Mouse (Mus musculus) forelimb bud, embryonic 11.5 days (tissue): ENCODE measurements at regions not wholly inside any gene's neighbourhood (a gene's known extent, or its start where the extent isn't known, plus 50 kb on each side); places are given as distances from the start of the nearest gene placed in this dataset.

Experiments
- DNase-seq: peaks from one replicate; pipeline ENCODE4 v3.0.0-alpha.2; 2012; ENCODE audit warnings: low read depth, low spot score

DNA sequence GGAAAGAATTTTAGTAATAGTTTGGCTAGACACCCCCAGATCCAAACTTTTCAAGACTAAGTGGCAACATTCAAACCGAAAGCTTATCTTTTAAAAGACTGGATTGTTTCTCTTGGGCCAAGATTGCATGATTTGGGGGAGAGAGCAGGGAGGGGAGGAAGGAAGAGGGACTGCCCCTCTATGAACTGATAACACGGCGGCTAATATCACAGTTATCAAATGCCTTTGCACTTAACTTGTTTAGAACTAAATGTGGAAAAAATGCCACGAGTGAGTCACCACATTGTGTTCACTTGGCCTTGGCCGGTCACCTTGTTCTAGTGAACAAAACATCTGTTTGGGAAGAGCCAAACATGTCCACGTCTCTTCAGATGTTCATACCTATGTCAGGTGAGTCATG is 92.3 kb downstream of the Tes start:
- DNase-seq: no peak

DNA sequence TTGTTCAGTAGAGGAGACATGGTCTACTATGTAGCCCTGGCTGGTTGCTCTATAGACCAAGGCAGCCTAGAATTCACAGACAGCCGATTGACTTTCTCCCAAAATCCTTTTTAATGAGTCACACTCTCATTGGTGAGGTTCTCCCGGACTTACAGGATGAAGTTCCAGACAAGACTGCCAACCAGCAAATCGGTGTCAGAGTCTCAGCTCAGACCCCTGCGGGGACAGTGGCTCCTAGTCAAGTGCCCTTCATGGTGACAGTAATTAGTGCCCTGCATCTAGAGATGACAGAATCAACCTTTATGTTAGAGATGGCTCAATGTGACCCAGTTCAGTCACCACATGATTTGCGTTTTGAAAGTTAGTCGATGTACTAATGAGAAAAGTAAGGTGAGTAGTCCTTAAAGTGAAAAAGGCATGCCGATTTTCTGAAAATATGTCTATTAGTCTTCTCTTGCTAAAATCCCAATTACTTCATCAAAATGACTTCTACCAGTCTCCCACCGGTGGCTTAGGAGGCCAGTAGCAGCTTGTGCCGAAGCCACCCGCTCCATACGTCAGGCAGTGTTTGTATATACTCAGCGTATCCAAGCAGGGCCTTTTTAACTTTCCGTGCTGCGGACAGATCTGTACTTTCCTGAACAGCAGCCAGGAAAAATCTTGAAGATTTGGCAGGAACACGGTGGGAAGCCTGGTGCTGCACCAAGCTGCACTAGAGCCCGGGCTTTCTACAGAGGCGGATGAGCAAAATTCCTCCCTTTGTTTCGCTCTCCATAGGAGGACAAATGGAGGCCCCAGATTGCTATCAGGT is 105.2 kb downstream of the Tes start:
- no peak for DNase-seq

DNA sequence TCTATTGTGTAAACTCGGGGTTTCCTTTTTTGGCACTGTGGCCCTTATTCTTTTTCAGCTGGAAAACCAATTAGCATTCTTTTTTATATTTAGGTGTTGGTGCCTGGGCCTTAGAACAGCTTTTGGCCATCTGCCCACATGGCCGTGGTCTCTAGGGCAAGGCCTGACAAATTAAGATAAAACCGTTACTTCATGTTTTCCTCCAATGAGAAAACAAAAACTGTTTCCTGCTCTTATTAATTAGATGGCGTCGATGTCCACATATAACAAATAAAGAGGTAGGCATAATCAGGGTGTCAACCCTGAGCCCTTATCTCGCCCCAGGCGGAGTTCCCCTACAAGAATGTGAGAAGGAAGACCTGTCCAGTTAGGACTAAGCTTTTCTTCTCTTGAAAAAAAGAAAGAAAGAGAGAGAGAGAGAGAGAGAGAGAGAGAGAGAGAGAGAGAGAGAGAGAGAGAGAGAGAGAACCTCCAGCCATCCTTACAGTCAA is 105.9 kb downstream of the Tes start:
- DNase-seq: no peak

DNA sequence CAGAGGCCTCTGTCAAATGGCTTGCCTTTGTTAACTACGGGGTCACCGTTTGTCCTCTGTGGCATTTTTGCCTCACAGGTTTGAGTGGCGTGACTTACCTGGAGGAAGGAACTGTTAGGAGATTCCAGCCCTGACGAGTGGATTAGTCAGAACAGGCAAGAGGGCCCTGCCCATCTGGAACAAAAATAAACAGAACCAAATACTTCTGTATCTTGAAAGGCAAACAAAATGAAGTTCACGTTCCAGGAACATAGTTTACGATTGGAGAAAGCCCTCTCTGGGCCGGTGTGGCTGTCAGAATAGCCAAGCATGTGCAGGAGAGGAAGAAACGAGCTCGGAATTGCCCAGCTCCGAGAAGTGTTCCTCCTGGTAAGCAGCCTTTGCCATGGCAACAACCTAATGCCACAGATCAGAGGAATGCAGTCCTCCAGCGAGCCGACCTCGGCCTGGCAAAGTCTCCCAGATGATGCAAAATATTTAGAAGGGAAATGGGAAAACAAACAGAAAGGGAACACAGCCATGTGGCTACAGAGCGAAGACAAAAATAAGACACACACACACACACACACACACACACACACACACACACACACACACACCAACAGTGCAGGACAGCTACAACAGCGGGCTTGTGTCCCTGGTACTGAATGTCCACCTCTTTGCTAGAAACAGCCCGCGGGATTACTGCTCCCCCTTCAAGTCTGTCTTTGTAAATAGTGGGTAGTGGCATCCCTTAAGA is 106.5 kb downstream of the Tes start:
- peak; percentile 57 for DNase-seq

DNA sequence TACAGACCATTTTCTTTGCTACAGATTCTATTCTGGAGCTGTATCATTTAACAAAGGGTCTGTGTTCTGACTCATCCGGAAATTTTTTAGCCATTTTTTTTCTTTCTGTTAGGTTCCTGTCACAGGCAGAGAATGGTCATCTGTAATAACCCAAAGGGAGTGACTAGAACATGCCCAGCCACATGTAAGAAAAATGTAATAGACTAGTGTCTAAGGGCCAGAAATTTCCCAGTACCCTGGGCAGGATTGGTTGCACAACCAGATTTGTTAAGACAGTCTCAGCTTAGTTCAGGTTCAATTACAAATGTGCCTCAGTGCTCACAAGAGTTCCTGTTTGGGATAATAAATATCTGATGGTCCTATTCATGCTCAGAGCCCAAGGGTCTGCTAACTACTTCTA is 107.1 kb downstream of the Tes start:
- DNase-seq: no peak

DNA sequence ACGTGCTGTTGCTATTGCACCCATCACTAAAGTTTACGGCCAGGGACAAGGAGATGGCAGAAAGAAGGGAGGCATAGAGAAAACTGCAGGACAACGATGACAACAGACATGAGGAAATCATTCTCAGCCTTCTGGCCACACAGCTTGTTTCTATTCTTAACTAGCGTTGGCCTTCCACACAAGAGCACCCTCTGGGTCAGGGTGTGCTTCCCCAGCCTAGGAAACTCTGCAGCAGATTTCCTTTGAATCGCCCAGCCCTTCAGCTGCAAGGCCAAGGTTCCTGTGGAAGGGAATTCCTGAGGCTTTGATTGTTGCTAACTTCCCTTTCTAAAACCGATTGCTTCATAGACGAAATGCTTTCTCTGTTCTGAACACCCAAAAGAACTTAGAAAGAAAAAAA is 103.8 kb upstream of the Cav2 start:
- DNase-seq: no peak

DNA sequence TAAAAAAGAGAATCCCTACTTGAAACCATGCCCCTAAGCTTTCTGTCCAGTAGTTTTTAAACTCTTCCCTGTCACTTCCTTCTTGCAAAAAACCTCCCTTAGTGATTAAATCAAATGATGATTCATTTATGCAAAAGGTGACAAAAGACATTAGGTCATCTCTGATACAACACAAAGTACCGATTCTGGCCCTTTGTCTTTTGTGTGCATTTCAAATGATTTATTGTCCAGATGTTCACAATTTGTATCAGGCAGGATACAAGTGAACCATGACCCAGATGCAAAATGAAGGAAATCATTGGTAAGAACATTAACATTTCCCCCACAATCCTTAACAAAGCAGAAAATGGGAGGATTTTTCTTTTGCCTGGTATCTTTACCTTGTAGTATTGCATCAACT is 101.5 kb upstream of the Cav2 start:
- no peak for DNase-seq

DNA sequence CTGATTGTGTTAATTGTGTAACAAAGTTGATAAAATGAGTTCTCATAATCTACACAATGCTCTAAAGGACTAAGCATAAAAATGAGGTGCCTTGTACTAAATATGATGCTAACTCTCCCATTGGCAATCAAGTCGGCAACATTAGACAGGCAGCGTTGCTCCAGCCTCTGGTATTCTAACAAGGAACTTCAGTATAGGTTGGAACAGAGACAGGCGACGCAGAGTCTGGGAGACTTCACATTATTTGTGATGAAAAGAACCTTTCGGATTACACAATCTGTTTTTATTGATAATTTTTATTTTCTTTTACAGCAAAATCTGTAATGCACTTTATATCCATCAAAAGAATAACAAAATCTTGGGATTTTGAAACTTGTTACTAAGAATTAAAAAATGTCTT is 94.4 kb upstream of the Cav2 start:
- DNase-seq: no peak

DNA sequence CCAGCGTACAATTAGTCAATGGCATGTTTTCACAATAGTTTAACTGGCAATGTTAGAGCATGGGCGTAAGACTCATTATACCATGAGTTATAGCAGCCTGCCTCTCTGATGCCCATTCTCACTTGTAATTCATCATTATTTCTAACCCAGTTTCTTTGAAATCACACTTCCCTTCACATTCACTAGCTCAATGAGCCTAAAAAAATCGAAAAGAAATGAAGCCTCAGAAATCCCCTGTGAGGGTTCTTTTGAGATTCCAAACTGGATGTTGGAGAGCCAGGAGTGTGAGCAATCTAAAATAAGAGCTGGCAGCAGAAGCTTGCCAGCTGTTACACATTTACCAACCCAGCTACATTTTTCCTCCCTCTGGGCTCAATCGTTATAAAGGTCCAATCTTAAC is 93.9 kb upstream of the Cav2 start:
- no peak for DNase-seq

DNA sequence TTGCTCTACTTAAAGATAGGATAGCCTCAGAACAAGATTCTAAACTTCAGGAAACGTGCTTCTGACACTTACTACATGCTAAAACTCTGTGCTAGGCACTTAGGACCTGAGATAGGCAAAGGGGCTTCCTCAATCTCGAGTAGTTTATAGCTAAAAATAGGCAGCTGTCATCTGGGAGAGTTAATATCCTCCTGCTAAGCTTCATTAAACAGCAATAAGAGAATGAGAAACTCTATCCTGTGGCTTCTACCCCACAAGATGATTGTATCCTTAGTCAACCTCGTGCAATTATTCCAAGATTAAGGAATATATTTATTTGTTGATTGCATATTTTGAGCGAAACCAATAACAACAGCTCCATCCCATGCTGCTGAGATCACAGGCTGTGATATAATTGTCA is 85.4 kb upstream of the Cav2 start:
- DNase-seq: no peak

DNA sequence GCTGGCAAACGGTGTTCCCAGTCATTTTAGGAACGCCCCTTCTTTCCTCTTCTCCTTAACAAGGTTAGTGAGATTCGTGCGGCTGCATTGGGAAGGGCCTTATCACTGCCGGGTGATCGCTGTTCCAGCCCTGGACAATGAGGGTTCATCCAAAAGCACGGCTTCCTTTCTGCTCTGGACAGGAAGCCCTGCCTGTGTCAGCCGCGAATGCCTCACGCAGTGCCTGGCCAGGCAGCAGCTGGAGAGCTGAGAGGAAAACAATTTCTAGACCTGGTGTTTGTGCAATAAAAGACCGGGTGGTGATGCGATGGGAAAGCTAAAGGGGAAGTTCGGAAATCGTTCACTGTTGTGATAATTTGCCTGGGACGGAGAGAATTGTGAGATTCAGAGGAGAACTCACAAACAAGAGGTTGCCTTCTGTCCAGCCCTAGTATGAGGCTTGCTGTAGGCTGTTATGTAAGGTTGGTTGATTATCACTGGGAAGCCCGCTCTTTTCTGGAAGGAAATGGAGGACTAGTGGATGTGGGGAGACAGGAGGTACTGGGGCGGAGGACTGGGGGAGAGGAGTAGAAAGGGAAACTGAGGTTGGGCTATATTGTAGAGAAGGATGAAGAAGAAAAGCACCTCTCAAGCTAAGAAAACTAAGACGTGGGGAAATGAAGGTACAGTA is 83.1 kb upstream of the Cav2 start:
- DNase-seq: no peak

DNA sequence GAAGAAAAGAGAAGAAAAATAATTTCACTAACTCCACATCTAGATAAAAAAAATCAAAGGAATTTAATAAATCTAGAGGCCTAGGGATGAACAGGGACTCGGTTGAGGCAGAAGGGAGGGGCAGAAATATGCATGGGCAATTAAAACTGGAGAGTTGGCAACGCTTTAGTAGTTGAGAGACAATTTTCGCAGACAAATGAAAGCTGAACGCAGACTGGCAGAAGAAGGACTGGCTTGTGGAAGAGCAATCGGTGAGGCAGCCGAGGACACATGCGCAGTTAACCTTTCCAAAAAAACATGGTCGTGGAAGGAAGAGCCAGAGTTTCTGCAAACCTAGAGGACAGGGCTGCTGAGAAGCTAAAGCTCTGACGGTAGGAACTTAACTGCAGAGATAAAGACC is 82.1 kb upstream of the Cav2 start:
- no peak for DNase-seq

DNA sequence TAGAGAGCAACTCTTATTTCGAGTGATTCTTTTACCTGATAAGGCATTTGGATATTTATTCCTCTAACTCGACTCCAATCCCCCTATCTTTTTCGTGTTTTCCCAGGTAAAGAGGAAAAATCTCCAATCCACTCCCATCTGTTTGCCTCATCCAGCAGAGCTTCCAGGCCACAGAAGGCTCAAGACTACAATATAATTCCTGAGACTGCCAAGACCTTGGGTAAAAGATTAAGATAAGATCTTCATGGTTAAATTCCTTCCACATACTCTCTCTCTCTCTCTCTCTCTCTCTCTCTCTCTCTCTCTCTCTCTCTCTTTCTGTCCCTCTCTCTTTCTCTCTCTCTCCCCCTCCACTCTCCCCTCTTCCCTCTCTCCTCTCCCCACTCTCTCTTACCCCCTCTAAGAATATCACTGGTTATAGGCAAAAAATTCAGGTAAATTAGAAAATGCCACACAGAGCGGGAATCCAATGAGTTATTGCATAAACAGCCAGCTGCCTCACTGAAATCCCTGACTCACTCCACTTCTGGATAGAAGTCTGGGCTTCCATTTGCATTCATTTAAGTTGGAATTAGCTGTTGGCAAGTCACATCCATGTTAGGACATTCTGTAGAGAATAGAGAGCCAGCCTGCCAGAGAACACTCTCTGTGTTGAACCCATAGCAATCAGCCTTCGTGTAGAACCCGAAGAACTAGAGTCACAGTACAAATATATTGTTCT is 78.9 kb upstream of the Cav2 start:
- DNase-seq: no peak

DNA sequence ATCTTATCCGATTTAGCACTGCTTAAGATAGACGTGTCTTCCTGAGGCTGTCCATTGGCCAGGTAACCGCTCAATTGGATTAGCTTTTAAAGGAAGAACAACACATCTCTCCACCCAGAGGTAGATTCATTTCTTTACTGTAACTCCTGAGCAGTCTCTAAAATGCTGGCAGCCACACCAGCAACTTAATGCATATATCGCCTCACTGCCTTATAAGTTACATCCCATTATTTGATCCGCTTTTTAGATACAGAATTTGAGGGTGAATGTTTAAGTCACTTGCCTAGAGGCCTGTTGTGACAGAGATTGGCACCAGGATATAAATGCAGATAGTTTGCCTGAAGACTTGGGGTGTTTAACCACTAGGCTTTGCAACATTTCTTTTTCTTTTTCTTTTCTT is 77.7 kb upstream of the Cav2 start:
- DNase-seq: no peak

DNA sequence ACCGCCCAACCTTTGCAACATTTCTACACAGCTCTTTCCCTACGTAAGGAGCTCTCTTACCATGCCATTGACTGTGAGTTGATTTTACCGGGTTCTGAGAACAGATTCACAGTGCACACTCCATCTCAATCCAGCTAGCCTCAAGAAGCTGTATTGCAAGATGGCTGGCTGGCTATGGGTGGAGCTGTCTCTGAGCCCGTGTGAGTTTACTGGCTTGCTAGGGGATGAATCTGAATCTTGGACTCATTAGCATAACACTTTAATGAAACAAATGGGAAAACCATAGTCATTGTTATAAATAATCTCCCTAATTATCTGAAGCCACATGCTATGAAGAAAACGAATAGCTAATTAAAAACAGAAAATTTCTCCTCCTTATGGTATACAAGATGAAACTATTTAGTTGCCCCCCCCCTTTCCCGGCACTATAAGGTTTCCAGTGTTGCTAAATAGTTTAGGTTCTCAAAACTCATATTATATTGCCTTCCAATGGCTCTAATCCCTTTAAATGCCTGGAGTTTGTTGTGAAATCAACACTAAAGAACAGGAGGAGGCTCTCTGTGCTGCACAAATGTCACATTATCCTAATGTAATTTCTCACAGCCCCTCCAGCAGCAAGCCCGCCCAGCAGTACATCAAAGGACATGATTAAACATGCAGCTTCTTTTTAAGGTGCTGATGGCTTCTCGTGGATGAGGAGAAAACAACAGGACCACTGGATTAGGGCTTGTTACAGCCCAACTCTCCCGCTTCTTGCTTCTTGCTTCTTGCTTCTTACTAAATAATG is 76.9 kb upstream of the Cav2 start:
- no peak for DNase-seq

DNA sequence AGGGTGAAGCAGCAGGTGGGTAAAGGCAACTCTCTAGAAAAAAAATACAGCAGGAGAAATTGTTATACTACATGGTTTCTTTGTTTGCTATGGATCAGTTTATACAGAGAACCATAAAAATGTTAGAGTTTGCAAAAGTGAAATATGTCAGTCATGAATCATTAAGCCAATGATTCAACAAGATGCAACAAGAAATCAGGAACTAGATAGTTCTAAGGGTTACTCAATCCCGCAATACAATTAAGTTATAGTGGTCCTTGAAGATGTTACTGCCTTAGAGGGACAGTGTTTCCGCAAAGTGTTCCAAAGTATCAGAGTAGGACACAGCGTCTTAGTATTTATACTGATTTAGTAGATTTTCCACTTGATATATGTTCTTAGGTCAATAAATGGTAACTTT is 74.1 kb upstream of the Cav2 start:
- no peak for DNase-seq

DNA sequence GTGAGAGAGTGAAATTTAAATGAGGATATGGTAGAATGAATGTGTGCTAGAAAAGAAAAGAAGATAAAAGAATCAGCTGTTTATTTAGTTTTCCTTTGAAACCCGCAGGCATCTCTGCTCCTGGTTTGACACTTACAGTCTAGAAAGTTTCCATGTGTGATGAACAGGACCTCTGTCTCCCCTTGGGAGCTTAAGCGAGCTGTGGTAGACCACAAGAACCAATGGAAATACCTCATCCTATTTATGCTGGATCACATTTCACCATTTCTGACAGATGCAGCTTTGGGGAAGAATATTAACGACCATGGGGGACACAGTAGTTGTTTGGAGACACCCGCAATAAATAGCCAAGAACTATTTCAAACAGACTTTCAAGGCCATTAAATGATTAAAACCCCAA is 71.2 kb upstream of the Cav2 start:
- no peak for DNase-seq

DNA sequence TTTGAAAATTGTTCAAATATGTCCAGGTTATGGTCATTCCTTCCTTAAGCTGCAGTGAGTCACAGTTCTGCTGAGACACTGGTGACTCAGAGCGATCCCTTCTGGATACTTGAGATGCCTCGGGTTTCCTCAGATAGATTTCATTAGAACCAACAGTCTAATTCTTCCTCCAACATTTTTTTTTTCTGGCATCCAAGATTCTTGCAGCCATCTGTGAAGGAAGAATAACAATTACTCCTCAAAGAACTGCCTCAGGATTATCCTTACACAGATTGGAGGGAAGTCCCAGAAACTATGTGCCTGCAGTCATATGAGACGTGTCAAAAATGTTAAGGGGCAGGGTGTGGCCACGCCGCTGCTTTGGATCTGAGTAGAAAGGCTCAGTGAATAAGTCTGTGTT is 69.6 kb upstream of the Cav2 start:
- no peak for DNase-seq

DNA sequence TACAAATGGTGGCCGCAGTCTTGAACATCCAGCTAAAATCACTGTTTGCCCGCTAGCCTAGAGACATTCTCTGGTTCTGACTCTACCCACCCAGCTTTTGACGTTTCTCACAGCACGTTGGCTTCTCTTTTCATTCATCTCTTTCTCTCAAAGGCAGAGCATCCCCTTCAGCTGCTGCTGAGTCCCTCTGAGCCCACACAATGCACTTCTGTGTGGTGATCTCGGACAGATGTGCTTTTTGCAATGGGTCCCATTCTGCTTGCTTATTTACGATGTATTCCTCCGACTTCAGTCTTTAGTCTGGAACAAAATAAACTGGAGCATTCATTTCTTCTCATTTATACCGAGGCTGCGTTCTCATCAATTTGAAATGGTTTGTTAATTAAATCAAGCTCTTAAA is 66.2 kb upstream of the Cav2 start:
- no peak for DNase-seq

DNA sequence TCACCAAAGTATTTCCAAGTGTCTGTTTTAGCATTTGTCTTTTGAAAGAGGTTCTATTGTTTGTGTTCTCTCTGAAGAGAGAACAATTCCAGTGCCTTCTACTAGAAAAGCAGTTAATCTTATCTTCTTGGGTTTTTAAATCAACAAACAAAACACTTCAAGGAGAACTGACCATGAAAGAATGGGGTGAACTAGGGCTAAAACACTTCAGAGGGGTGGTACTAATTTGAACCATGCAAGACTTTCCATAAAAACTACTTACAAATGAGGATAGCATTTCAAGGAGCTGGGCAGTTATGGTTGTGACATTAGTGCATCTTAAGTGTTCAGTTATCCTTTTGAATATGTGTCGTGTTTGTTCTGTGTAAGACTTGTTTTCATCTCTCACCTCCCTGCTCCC is 64.5 kb upstream of the Cav2 start:
- DNase-seq: no peak

DNA sequence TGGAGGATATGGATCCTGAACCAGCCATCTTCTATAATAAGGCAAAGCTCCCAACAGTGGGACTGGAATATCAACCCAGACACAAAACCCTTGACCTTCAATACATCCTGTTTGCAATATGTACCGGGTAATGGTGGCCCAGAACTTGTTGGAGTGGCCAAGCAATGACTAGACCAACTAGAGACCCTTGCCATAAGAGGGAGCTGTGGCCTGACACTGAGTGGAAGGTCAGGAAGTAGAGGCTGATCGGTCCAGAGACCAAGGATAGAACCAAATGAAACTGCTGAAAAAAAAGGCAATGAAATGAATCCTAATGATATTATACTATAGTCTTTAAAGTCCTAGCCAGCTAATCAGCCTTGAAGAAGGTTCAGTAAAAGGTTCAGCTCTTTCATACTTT is 57.2 kb upstream of the Cav2 start:
- DNase-seq: no peak
